Mouse (Mus musculus) testis, adult 2 months (tissue): ENCODE data around the gene Hcn3.

ENCODE experiments used
- CTCF ChIP-seq: fragments of 200-500 bp; IDR thresholded peaks from 2 replicates; pipeline ENCODE4 v1.5.1; 2012; ENCODE audit warnings: low read depth, mild to moderate bottlenecking, inconsistent platforms, low read length, moderate library complexity; ENCODE audit not compliant: control insufficient read depth, insufficient read depth, insufficient replicate concordance
- POLR2A ChIP-seq: fragments of 200-500 bp; IDR thresholded peaks from 2 replicates; pipeline ENCODE4 v1.6.1; 2012; ENCODE audit warnings: low read depth, mild to moderate bottlenecking, inconsistent platforms, low read length, moderate library complexity; ENCODE audit not compliant: control insufficient read depth

DNA sequence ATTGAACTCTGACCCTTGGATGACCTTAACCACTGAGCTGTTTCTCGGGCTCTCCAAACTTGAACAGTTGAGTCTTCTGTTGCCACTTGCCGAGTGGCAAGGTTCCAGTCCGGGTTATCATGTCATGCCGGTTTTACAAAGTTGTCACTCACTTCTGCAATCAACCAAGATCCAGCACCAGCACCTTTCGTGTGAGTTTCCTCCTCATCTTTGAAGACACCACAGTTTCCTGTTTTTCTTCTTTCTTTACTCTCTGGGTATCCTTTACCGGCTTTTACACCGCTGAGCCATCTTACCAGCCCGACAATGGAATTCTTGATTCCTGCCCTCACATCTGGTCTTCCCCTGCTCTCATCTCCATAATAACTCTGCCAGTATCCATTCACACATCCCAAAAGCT, 30.4 kb upstream of the Hcn3 start:
- TF ChIP-seq CTCF: no peak
- no peak for TF ChIP-seq POLR2A
